Mouse (Mus musculus) hindbrain, embryonic 14.5 days (tissue): ENCODE measurements around the gene Bicd2. TPM values are rescaled to one million over a fixed set of nuclear protein-coding genes. Genes with fewer than 3 reads are reported as not detected.

ENCODE experiments used
- ATAC-seq: fragments of 200-750 bp; cut with Nextera tagmentation; 2 replicates; pipeline ENCODE4 v1.8.0; 2017; ENCODE audit warnings: moderate number of reproducible peaks, mild to moderate bottlenecking, moderate TSS enrichment, moderate library complexity; ENCODE audit not compliant: low FRiP score
- DNase-seq: peaks from one replicate; pipeline ENCODE4 v3.0.0-alpha.2; 2015; ENCODE audit warnings: low spot score
- H3K27ac ChIP-seq: fragments of 300-500 bp; sonication (generic); 2 replicates; pipeline ENCODE4 v1.5.1; 2014; ENCODE audit warnings: mild to moderate bottlenecking, moderate library complexity
- H3K27me3 ChIP-seq: fragments of 300-500 bp; sonication (generic); 2 replicates; pipeline ENCODE4 v1.6.1; 2014; ENCODE audit warnings: mild to moderate bottlenecking, low read length, mixed read lengths; ENCODE audit not compliant: control insufficient read depth, insufficient read depth
- H3K36me3 ChIP-seq: fragments of 300-500 bp; sonication (generic); replicated peaks from 2 replicates; pipeline ENCODE4 v1.6.1; 2014; ENCODE audit not compliant: control insufficient read depth, insufficient read depth
- H3K4me1 ChIP-seq: fragments of 300-500 bp; sonication (generic); replicated peaks from 2 replicates; pipeline ENCODE4 v1.6.1; 2014; ENCODE audit warnings: antibody characterized with exemption, low read length, mixed read lengths; ENCODE audit not compliant: control insufficient read depth, insufficient read depth
- H3K4me2 ChIP-seq: fragments of 300-500 bp; sonication (generic); replicated peaks from 2 replicates; pipeline ENCODE4 v1.6.1; 2014; ENCODE audit warnings: mild to moderate bottlenecking, moderate library complexity
- H3K4me3 ChIP-seq: fragments of 300-500 bp; sonication (generic); replicated peaks from 2 replicates; pipeline ENCODE4 v1.5.1; 2014; ENCODE audit warnings: mild to moderate bottlenecking, low read length
- H3K9ac ChIP-seq: fragments of 300-500 bp; sonication (generic); 2 replicates; pipeline ENCODE4 v1.6.1; 2014
- H3K9me3 ChIP-seq: fragments of 300-500 bp; sonication (generic); 2 replicates; pipeline ENCODE4 v1.6.1; 2016; ENCODE audit warnings: low read length; ENCODE audit not compliant: control insufficient read depth
- WGBS: fragments of 180-500 bp; shearing (Covaris S2); extraction: QIAGEN DNeasy Blood & Tissue Kit; methylation state at CpG from one replicate; pipeline ENCODE4 v1.1.7; 2014; 5-methylcytosine and 5-hydroxymethylcytosine counted together
- polyA plus RNA-seq: library from polyadenylated mRNA; unstranded; fragments of >200 nt; fragmentation: Nextera tagmentation; extraction: Ambion mirVana; gene quantifications from 2 replicates; pipeline ENCODE4 v1.2.1, GENCODE M21; 2014

The Bicd2 gene
- polyA plus RNA-seq, 1 experiment from 2014 or later = 30.7 TPM

DNA sequence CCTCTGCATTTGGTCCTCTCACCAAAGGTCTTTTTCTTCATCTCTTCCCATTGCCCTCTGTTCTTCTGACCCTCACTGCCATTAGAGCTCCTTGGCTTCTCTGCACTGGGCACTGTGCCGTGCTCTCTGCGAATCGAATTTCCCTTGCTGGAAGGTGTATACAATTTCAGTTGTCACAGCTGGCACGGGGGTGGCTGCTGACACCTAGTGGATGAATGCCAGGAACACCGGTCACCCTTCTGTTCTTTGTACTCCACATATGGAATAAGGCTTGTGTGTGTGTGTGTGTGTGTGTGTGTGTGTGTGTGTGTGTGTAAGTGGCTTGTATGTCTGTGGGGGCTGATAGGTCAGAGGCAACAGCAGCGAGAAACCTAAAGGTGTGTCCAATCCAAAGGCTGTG, 58.8 kb downstream of the Bicd2 start:
- WGBS = 63% methylated on average over 6 of the region's 6 CpGs
- Histone ChIP-seq H3K4me3 (no peak overlapping the region), H3K27me3 (no peaks in the 10 kb centered on the region), H3K27ac (no peak overlapping the region), H3K4me2 (no peak overlapping the region), H3K4me1 (no peaks in the 10 kb centered on the region), H3K9me3 (no peaks in the 10 kb centered on the region), H3K36me3 (0 out of 2 replicates have a peak, but pooled peaks cover 6% of the 10 kb centered on the region), H3K9ac (no peak overlapping the region)
- peak; percentile 69 for DNase-seq
- ATAC-seq = peak; percentile 79; the same call in 1 of the 2 replicates

DNA sequence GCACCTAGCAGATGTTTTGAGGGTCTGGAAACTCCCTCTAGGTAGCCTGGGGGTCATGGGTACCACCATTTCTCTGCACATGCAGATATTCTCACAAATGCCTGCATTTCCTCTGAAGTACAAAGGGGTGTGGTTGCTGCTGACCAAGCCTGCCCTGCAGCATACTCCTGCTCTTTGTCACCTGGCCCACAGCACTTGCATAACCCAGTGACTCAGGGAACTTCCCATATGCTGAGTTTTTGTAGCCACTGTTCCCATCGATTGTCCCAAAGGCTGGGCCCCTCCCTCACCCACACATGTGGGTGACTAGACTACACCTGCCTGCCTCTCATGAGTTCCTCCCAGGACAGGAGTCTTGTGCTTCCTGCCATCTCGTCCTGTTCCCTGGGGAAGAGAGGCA, 61.2 kb downstream of the Bicd2 start:
- Histone ChIP-seq H3K4me2 (no peak overlapping the region), H3K9ac (no peak overlapping the region), H3K27me3 (no peaks in the 10 kb centered on the region), H3K4me1 (no peaks in the 10 kb centered on the region), H3K36me3 (no peaks in the 10 kb centered on the region), H3K27ac (no peak overlapping the region), H3K9me3 (no peaks in the 10 kb centered on the region), H3K4me3 (no peak overlapping the region)
- WGBS = 89% methylated on average over 2 of the region's 2 CpGs
- ATAC-seq (no peak), DNase-seq (no peak)

DNA sequence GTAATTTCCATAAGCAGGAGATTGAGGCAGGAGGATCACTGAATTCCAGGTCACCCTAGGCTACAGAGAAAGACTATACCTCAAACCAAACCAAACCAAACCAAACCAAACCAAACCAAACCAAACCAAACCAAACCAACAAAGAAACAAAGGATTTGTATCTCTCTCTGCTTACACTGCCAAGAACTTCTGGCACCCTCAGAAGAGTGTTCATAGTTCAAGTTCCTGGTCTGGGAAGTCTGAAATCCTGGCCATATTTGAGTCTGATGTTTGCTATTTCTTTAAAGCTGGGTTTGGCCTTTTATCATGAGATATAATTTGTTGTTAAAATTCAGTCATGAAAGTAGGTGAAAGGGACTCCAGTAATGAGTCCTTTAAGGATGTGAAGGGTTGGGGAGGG, 66.4 kb downstream of the Bicd2 start:
- Histone ChIP-seq H3K4me2 (no peak overlapping the region), H3K36me3 (no peaks in the 10 kb centered on the region), H3K4me3 (no peak overlapping the region), H3K4me1 (no peaks in the 10 kb centered on the region), H3K9ac (no peak overlapping the region), H3K27me3 (no peaks in the 10 kb centered on the region), H3K27ac (no peak overlapping the region), H3K9me3 (no peaks in the 10 kb centered on the region)
- no peak for DNase-seq
- ATAC-seq = no peak

DNA sequence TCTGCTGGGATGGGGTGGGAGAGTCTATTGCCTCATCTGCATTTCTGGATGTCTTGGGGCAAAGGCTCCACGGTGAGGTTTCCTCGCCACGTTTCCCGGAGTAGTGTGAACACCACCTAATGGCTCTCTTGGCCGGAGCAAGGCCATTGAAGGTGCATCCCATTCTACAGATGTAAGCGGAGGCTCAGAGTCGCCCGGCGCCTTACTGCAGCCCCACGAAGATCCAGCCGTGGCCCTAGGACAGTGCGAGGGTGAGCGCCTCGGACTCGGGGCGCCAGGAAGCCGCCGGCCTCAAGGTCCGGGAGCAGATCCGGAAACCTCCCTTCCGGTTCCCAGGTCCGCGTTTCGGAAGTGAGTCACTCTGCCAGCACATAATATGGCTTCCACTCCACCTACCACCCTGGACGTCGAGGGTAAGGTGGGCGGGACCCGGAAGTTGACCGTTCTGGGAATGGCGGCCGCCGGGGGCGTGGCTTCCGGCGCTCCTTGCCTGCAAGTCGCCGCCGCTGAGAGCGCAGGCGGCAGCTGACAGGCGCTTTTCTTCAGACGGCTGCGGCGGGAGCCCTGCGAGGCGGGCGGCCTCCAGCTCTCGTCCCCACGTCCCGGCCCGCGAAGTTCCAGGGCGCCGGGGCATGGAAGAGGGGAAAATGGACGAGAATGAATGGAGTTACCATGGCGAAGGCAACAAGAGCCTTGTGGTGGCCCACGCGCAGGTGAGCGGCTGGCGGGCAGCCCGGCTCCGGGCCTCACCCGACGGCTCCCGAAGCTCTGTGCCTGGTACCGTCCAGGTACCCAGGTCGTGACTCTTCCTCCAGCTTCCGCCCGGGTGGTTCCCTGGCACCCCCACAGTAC, 79.6 kb downstream of the Bicd2 start, which contains the start of gene Ippk:
Gene Ippk, plus strand, starts transcription at position 496 of the 852 bp plus-strand sequence.
- H3K27me3 ChIP-seq = no peaks in the 10 kb centered on the region
- peak within 1 kb of the TSS; percentile 93 for H3K4me2 ChIP-seq
- DNase-seq (peak; percentile 96), ATAC-seq (peak; percentile 98)
- no peaks in the 10 kb centered on the region for H3K9me3 ChIP-seq
- H3K36me3 ChIP-seq = no peaks in the 10 kb centered on the region
- H3K9ac ChIP-seq = peak within 1 kb of the TSS; percentile 80
- peak within 1 kb of the TSS; percentile 75 for H3K27ac ChIP-seq
- peaks cover 26% of the 10 kb centered on the region for H3K4me1 ChIP-seq
- WGBS = under 1% methylated on average over 68 of the region's 69 CpGs
- peak within 1 kb of the TSS; percentile 82 for H3K4me3 ChIP-seq

DNA sequence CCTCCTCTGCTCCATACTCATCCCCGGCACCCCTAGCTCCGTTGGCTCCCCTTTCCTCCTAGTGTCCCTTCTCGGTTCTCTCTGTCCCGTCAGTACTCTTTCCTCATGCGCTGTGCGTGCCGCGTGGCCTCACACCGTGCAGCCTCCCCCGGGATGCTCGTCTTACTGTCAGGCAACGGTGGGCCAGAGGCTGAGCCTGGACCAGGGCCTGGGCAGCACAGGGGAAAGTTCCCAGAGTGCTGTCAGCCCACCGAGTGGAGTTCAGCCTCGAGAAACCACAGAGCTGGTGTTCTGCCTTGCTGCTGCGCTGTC, 80.2 kb downstream of the Bicd2 start:
- DNase-seq = no peak
- no peak for ATAC-seq
- peak overlapping the region; percentile 80 for H3K9ac ChIP-seq
- H3K9me3 ChIP-seq = no peaks in the 10 kb centered on the region
- H3K27ac ChIP-seq = peak overlapping the region; percentile 7
- 1% methylated on average over 15 of the region's 15 CpGs for WGBS
- peak overlapping the region; percentile 82 for H3K4me3 ChIP-seq
- H3K4me1 ChIP-seq = peaks cover 26% of the 10 kb centered on the region
- H3K27me3 ChIP-seq = no peaks in the 10 kb centered on the region
- H3K36me3 ChIP-seq = no peaks in the 10 kb centered on the region
- H3K4me2 ChIP-seq = peak overlapping the region; percentile 93

DNA sequence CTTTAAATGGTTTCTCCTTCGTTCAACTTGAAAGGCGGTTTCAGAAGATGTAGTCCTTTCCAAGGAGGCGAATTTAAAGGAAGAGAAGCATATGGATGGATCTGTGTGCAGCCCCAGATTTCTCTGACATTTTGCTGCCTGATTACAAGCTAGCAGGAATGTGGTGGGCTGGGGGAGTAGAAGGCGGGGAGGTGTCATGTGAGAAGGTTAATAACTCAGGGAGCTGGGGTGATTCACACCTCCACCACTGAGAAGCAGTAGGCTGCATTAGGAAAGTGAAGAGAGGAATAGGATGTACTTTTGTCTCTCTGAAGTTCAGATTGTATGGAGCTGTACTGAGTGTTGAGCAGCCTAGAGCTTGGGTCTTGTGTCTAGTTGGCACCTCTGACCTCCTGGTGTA, 80.6 kb downstream of the Bicd2 start:
- Histone ChIP-seq H3K9ac (peak overlapping the region; percentile 80), H3K36me3 (no peaks in the 10 kb centered on the region), H3K9me3 (no peaks in the 10 kb centered on the region), H3K4me2 (peak overlapping the region; percentile 93), H3K4me3 (peak overlapping the region; percentile 82), H3K27ac (no peak overlapping the region), H3K27me3 (no peaks in the 10 kb centered on the region), H3K4me1 (peaks cover 26% of the 10 kb centered on the region)
- 42% methylated on average over 4 of the region's 4 CpGs for WGBS
- ATAC-seq (no peak), DNase-seq (no peak)

DNA sequence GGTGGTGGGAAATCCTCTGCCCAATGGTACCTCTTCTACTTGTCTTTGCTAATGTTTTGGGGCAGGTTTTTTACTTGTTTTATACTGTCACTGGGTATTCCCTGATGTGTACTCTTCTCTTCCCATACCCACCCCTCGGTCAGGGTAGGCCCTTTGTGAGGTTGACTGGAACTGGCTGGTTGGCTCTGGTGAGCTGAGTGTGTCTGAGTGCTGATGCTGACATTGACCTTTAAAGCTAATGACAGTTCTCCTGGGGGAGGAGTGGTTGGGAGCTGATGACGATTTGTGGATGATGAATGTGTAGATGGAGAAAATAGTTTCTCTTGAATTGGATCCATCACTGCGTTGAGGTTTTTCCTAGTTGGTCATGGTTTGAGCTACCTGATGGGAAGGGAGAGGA, 85.4 kb downstream of the Bicd2 start:
- H3K9ac ChIP-seq = no peak overlapping the region
- H3K9me3 ChIP-seq = no peaks in the 10 kb centered on the region
- no peak for DNase-seq
- no peak overlapping the region for H3K27ac ChIP-seq
- ATAC-seq = no peak
- no peaks in the 10 kb centered on the region for H3K27me3 ChIP-seq
- WGBS = 94% methylated on average over 3 of the region's 3 CpGs
- no peak overlapping the region for H3K4me3 ChIP-seq
- H3K4me1 ChIP-seq = peaks cover 18% of the 10 kb centered on the region
- H3K4me2 ChIP-seq = no peak overlapping the region
- H3K36me3 ChIP-seq = no peaks in the 10 kb centered on the region

DNA sequence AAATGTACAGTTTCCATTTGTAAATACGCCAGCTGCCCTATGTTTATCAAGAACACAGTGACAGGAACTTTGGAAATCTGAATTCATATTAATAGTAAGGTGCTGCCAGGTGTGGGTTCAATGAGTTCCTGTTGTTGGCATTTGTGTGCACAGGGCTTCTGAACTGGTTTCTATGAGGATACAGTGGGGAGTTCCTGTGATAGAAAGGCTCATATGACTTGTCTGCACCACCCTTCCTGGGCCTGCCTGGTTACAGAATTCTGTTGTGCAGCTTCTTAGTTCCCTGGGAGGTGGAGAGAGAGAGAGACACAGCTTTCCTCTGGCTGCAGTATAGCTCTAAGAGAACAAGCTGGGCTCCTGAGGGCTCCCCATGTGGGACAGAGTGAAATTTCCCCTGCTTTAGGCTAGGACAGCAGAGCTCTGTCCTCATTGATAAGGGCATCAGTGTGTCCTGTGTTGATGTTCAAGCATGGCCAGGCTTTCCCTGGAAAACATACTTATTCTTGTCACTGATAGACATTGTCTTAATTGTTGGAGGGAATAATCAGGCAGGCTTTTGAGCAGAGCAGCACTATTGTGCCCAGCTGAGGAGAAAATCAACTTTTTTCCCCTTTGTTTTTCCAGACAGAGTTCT, 86.8 kb downstream of the Bicd2 start:
- Histone ChIP-seq H3K4me1 (peaks cover 3% of the 10 kb centered on the region; the same call in 1 of the 2 replicates), H3K27ac (no peak overlapping the region), H3K36me3 (peaks cover 10% of the 10 kb centered on the region), H3K4me3 (no peak overlapping the region), H3K9me3 (no peaks in the 10 kb centered on the region), H3K4me2 (no peak overlapping the region), H3K9ac (no peak overlapping the region), H3K27me3 (no peaks in the 10 kb centered on the region)
- DNase-seq (no peak), ATAC-seq (no peak)
- WGBS = 92% methylated on average over 1 of the region's 1 CpGs

DNA sequence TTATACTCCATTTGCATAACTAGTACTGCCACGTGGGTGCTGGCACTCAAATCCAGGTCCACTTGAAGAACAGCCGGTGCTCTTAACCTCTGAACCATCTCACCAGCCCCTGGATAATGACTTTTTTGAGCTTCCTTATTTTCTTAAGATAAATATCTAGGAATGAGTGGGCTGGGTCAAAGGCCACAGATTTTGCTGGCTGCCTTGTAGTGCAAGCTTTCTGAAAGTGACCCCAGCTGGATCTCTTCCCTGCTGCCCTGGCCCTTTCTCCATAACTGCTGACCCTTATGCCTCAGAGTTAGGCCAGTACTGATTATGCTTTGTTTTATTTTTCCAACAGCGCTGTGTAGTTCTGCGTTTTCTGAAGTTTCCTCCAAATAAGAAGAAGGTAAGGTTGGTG, 89.1 kb downstream of the Bicd2 start:
- H3K4me1 ChIP-seq = no peaks in the 10 kb centered on the region
- no peaks in the 10 kb centered on the region for H3K27me3 ChIP-seq
- no peak for DNase-seq
- 86% methylated on average over 4 of the region's 4 CpGs for WGBS
- ATAC-seq = no peak
- no peaks in the 10 kb centered on the region for H3K9me3 ChIP-seq
- no peak overlapping the region for H3K27ac ChIP-seq
- H3K36me3 ChIP-seq = peaks cover 30% of the 10 kb centered on the region
- no peak overlapping the region for H3K4me3 ChIP-seq
- H3K9ac ChIP-seq = no peak overlapping the region
- no peak overlapping the region for H3K4me2 ChIP-seq
